Mouse (Mus musculus) testis, adult 2 months (tissue): ENCODE data around the gene Cdc42bpa. TPM values are rescaled to one million over a fixed set of nuclear protein-coding genes. Genes with fewer than 3 reads are reported as not detected.

Experiments used
- H3K27ac ChIP-seq: fragments of 200-500 bp; 2 replicates; pipeline ENCODE4 v1.5.1; 2012; ENCODE audit warnings: low read depth, low read length; ENCODE audit not compliant: control insufficient read depth, insufficient read depth
- H3K27me3 ChIP-seq: fragments of 200-500 bp; 2 replicates; pipeline ENCODE4 v1.6.1; 2012; ENCODE audit warnings: mild to moderate bottlenecking, low read length, moderate library complexity; ENCODE audit not compliant: control insufficient read depth, insufficient read depth
- H3K36me3 ChIP-seq: fragments of 200-500 bp; 2 replicates; pipeline ENCODE4 v1.6.1; 2012; ENCODE audit warnings: mild to moderate bottlenecking, low read length; ENCODE audit not compliant: control insufficient read depth, insufficient read depth
- H3K4me1 ChIP-seq: fragments of 200-500 bp; 2 replicates; pipeline ENCODE4 v1.6.1; 2012; ENCODE audit warnings: low read length; ENCODE audit not compliant: control insufficient read depth, insufficient read depth
- H3K4me3 ChIP-seq: fragments of 200-500 bp; 2 replicates; pipeline ENCODE4 v1.5.1; 2012; ENCODE audit warnings: low read depth, mild to moderate bottlenecking, low read length, moderate library complexity, mixed read lengths; ENCODE audit not compliant: control insufficient read depth
- CTCF ChIP-seq: fragments of 200-500 bp; IDR thresholded peaks from 2 replicates; pipeline ENCODE4 v1.5.1; 2012; ENCODE audit warnings: low read depth, mild to moderate bottlenecking, inconsistent platforms, low read length, moderate library complexity; ENCODE audit not compliant: control insufficient read depth, insufficient read depth, insufficient replicate concordance
- POLR2A ChIP-seq: fragments of 200-500 bp; IDR thresholded peaks from 2 replicates; pipeline ENCODE4 v1.6.1; 2012; ENCODE audit warnings: low read depth, mild to moderate bottlenecking, inconsistent platforms, low read length, moderate library complexity; ENCODE audit not compliant: control insufficient read depth
- polyA plus RNA-seq: library from polyadenylated mRNA; depleted of rRNA; stranded (reverse); fragments of >200 nt; gene quantifications from 2 replicates; pipeline ENCODE4 v1.2.3, GENCODE M21; 2012

Cdc42bpa gene
- polyA plus RNA-seq, 1 experiment = 9.1 TPM

- Histone ChIP-seq H3K36me3 (no peaks in the 10 kb centered on the region), H3K27ac (no peak overlapping the region), H3K4me3 (no peak overlapping the region), H3K4me1 (no peaks in the 10 kb centered on the region), H3K27me3 (no peaks in the 10 kb centered on the region)
- TF ChIP-seq POLR2A (no peak), CTCF (no peak)
These were observed 21.4 kb downstream of the Cdc42bpa start for GRCm38 (mm10) chr1:179981680-179982079.

DNA sequence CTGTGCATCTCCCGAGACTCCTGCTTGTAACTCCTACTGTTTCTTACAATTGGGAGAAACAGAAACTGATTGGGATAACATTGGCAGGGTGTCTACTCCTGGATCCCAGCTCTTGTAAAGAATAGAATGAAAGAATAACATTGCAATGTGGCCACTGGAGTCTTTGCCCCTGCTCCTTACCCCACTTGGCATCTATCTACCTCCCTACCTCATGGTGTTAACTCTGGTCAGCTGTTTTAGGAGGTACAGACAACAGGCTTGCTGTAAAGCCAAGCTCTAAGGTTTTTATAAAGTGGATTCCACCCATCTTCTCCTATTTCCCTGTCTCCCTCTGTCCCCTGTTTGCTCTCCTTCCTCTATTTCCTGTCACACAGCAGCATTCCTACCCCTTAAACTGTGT lies 21.9 kb downstream of the Cdc42bpa start:
- H3K36me3 ChIP-seq = no peaks in the 10 kb centered on the region
- no peak overlapping the region for H3K27ac ChIP-seq
- TF ChIP-seq POLR2A (no peak), CTCF (no peak)
- no peaks in the 10 kb centered on the region for H3K4me1 ChIP-seq
- no peaks in the 10 kb centered on the region for H3K27me3 ChIP-seq
- no peak overlapping the region for H3K4me3 ChIP-seq

GRCm38 (mm10) chr1:179982933-179983332 lies 22.7 kb downstream of the Cdc42bpa start:
- H3K27ac ChIP-seq = no peak overlapping the region
- H3K36me3 ChIP-seq = no peaks in the 10 kb centered on the region
- no peak overlapping the region for H3K4me3 ChIP-seq
- H3K27me3 ChIP-seq = no peaks in the 10 kb centered on the region
- TF ChIP-seq POLR2A = no peak
- no peak for TF ChIP-seq CTCF
- no peaks in the 10 kb centered on the region for H3K4me1 ChIP-seq

DNA sequence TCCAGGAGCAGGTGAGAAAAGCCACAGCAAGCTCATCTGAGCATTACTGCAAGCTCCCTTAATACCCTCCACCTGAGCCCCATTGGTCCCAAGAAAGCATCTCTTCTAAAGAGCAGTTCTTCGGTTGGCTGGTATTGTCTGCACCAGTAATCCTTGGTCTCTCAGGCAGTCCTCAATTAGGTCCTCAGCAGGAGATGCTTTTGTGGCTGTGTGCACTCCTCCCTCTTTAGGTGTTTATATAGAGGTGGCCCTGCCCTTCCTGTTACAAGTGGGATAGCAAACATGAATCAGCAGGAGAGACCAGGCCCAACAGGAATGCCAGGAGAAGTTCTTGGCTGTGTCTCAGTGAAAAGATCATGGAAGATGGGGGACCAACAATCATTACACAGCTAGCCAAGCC lies 23.9 kb downstream of the Cdc42bpa start:
- no peak overlapping the region for H3K27ac ChIP-seq
- no peaks in the 10 kb centered on the region for H3K27me3 ChIP-seq
- TF ChIP-seq CTCF (no peak), POLR2A (no peak)
- no peak overlapping the region for H3K4me3 ChIP-seq
- no peaks in the 10 kb centered on the region for H3K4me1 ChIP-seq
- no peaks in the 10 kb centered on the region for H3K36me3 ChIP-seq

GRCm38 (mm10) chr1:179991660-179992235 lies 31.5 kb downstream of the Cdc42bpa start:
- Histone ChIP-seq H3K4me3 (no peak overlapping the region), H3K4me1 (no peaks in the 10 kb centered on the region), H3K27me3 (no peaks in the 10 kb centered on the region), H3K27ac (no peak overlapping the region), H3K36me3 (no peaks in the 10 kb centered on the region)
- TF ChIP-seq CTCF (no peak), POLR2A (no peak)

- Histone ChIP-seq H3K27me3 (no peaks in the 10 kb centered on the region), H3K4me3 (no peak overlapping the region), H3K27ac (no peak overlapping the region), H3K4me1 (no peaks in the 10 kb centered on the region), H3K36me3 (no peaks in the 10 kb centered on the region)
- TF ChIP-seq POLR2A (no peak), CTCF (no peak)
These were observed 32.0 kb downstream of the Cdc42bpa start for GRCm38 (mm10) chr1:179992255-179992654.

- no peak overlapping the region for H3K27ac ChIP-seq
- H3K27me3 ChIP-seq = no peaks in the 10 kb centered on the region
- no peaks in the 10 kb centered on the region for H3K4me1 ChIP-seq
- H3K36me3 ChIP-seq = no peaks in the 10 kb centered on the region
- TF ChIP-seq CTCF = no peak
- TF ChIP-seq POLR2A = no peak
- no peak overlapping the region for H3K4me3 ChIP-seq
These were observed 47.8 kb downstream of the Cdc42bpa start for GRCm38 (mm10) chr1:180008057-180008456.

- TF ChIP-seq POLR2A (no peak), CTCF (no peak)
- Histone ChIP-seq H3K4me3 (no peak overlapping the region), H3K36me3 (no peaks in the 10 kb centered on the region), H3K4me1 (no peaks in the 10 kb centered on the region), H3K27ac (no peak overlapping the region), H3K27me3 (no peaks in the 10 kb centered on the region)
These were observed 53.2 kb downstream of the Cdc42bpa start for GRCm38 (mm10) chr1:180013479-180013878.
